1 mouse cellular context compared by ENCODE assay signal in the genomic region with DNA sequence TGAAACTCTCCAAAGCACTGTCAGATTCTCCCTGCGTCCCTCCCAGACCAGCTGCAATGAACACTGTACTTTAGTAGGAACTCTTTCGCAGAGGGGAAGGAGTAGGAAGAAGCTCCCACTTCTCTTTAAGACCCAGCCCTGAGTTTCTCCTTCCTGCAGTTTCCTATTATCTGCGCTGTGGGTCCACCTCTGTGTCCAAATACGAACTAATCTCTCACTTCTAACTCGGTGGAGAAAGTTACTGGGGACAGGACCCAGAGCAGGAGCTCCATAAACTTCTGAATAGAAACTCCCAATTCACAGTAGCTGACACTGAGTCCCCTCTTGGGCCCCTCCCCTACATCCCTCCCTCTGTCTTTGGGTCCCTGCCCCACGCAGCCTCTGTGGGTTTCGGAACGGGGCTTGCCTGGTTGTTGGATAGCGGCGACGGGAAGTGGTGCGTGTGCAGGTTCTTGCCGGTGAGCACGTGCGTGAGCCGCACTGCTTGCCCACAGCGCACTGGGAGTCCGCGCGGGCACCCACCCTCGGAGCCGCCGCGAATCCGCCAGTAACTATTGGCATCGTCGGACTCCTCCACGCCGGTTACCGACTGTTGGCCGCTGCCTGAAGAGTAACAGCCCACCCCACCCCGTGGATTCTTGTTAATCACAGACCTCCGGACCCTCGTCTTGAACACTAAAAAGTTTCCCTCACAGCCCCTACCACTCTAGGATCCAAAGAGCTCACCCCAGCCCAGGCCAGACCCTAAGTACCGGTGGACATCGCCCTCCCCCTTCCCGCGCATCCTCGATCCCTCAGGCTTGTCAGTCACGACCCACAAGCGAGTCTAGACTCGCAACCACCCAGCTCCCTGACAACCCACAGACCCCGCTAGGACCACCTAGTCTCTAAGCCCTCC.
TF ChIP-seq lines count a peak whose summit lies in the region.

No protein-coding gene starts in this region.

TF ChIP-seq in ES-E14, 5 proteins besides CTCF, POLR2A, EP300 and RAD21:
- TF ChIP-seq MAFK (IDR thresholded peaks at IDR 0.05; ENCODE audit: insufficient read depth, low read depth, low read length) (no peak), ZC3H11A (IDR thresholded peaks at IDR 0.05; ENCODE audit: borderline replicate concordance, low read depth, low read length) (no peak)
